Mouse (Mus musculus): ENCODE data around the gene Gm21954. TPM values are rescaled to one million over a fixed set of nuclear protein-coding genes. Genes with fewer than 3 reads are reported as not detected.

Gm21954 gene
- polyA plus RNA-seq, 1 experiment from 2014 or later: not detected

GRCm38 (mm10) chr3:55494348-55494747 lies 22.3 kb upstream of the Gm21954 start:
- H3K4me2 ChIP-seq: no peak overlapping the region
- H3K4me1 ChIP-seq: peaks cover 12% of the 10 kb centered on the region; the same call in 1 of the 2 replicates
- WGBS: 55% methylated on average over 4 of the region's 4 CpGs
- H3K9ac ChIP-seq (replicated peaks): no peak overlapping the region
- no peaks in the 10 kb centered on the region for H3K9me3 ChIP-seq (replicated peaks)
- no peaks in the 10 kb centered on the region for H3K27me3 ChIP-seq (replicated peaks)
- H3K4me3 ChIP-seq (replicated peaks): no peak overlapping the region
- peaks cover 18% of the 10 kb centered on the region for H3K36me3 ChIP-seq
- no peak for ATAC-seq (ENCODE audit: low FRiP score)
- no peak overlapping the region for H3K27ac ChIP-seq (replicated peaks)

GRCm38 (mm10) chr3:55492021-55492420 lies 20.0 kb upstream of the Gm21954 start:
- Histone ChIP-seq H3K9me3 (replicated peaks) (no peaks in the 10 kb centered on the region), H3K9ac (replicated peaks) (no peak overlapping the region), H3K36me3 (peaks cover 26% of the 10 kb centered on the region), H3K4me3 (replicated peaks) (no peak overlapping the region), H3K27me3 (replicated peaks) (no peaks in the 10 kb centered on the region), H3K4me2 (no peak overlapping the region), H3K4me1 (peaks cover 12% of the 10 kb centered on the region; the same call in 1 of the 2 replicates), H3K27ac (replicated peaks) (no peak overlapping the region)
- ATAC-seq (ENCODE audit: low FRiP score): no peak
- WGBS: 19% methylated on average over 6 of the region's 6 CpGs

- peaks cover 35% of the 10 kb centered on the region for H3K36me3 ChIP-seq
- no peaks in the 10 kb centered on the region for H3K9me3 ChIP-seq (replicated peaks)
- H3K27ac ChIP-seq (replicated peaks): no peak overlapping the region
- WGBS: 75% methylated on average over 12 of the region's 12 CpGs
- no peaks in the 10 kb centered on the region for H3K27me3 ChIP-seq (replicated peaks)
- 0 out of 2 replicates have a peak, but pooled peaks cover 4% of the 10 kb centered on the region for H3K4me1 ChIP-seq
- no peak overlapping the region for H3K4me2 ChIP-seq
- ATAC-seq (ENCODE audit: low FRiP score): no peak
- H3K9ac ChIP-seq (replicated peaks): no peak overlapping the region
- H3K4me3 ChIP-seq (replicated peaks): no peak overlapping the region
Measured at GRCm38 (mm10) chr3:55489231-55489990, 17.4 kb upstream of the Gm21954 start.

GRCm38 (mm10) chr3:55483328-55483727 lies 11.3 kb upstream of the Gm21954 start:
- Histone ChIP-seq H3K4me3 (replicated peaks) (no peak overlapping the region), H3K9me3 (replicated peaks) (no peaks in the 10 kb centered on the region), H3K4me2 (no peak overlapping the region), H3K4me1 (0 out of 2 replicates have a peak, but pooled peaks cover 3% of the 10 kb centered on the region), H3K9ac (replicated peaks) (no peak overlapping the region), H3K36me3 (peaks cover 33% of the 10 kb centered on the region), H3K27ac (replicated peaks) (no peak overlapping the region), H3K27me3 (replicated peaks) (no peaks in the 10 kb centered on the region)
- ATAC-seq (ENCODE audit: low FRiP score): no peak
- 57% methylated on average over 4 of the region's 4 CpGs for WGBS

- Histone ChIP-seq H3K9ac (replicated peaks) (no peak overlapping the region), H3K9me3 (replicated peaks) (no peaks in the 10 kb centered on the region), H3K27me3 (replicated peaks) (no peaks in the 10 kb centered on the region), H3K4me3 (replicated peaks) (no peak overlapping the region), H3K27ac (replicated peaks) (0 out of 2 replicates have a peak overlapping the region, but pooled peaks have one; percentile 1), H3K4me2 (no peak overlapping the region), H3K36me3 (peaks cover 20% of the 10 kb centered on the region), H3K4me1 (0 out of 2 replicates have a peak, but pooled peaks cover 3% of the 10 kb centered on the region)
- 58% methylated on average over 1 of the region's 1 CpGs for WGBS
- no peak for ATAC-seq (ENCODE audit: low FRiP score)
Measured at GRCm38 (mm10) chr3:55481140-55481539, 9.1 kb upstream of the Gm21954 start.

- 0 out of 2 replicates have a peak, but pooled peaks cover 3% of the 10 kb centered on the region for H3K4me1 ChIP-seq
- H3K27ac ChIP-seq (replicated peaks): no peak overlapping the region
- H3K27me3 ChIP-seq (replicated peaks): no peaks in the 10 kb centered on the region
- no peak overlapping the region for H3K4me2 ChIP-seq
- 69% methylated on average over 4 of the region's 4 CpGs for WGBS
- H3K9me3 ChIP-seq (replicated peaks): no peaks in the 10 kb centered on the region
- peaks cover 20% of the 10 kb centered on the region for H3K36me3 ChIP-seq
- no peak overlapping the region for H3K4me3 ChIP-seq (replicated peaks)
- H3K9ac ChIP-seq (replicated peaks): no peak overlapping the region
- ATAC-seq (ENCODE audit: low FRiP score): 0 out of 2 replicates have a peak, but pooled peaks have one; percentile 46
Measured at GRCm38 (mm10) chr3:55479306-55479705, 7.3 kb upstream of the Gm21954 start.

- no peak overlapping the region for H3K4me3 ChIP-seq (replicated peaks)
- no peaks in the 10 kb centered on the region for H3K27me3 ChIP-seq (replicated peaks)
- H3K4me1 ChIP-seq: 0 out of 2 replicates have a peak, but pooled peaks cover 3% of the 10 kb centered on the region
- H3K9ac ChIP-seq (replicated peaks): no peak overlapping the region
- 93% methylated on average over 7 of the region's 7 CpGs for WGBS
- H3K4me2 ChIP-seq: no peak overlapping the region
- no peaks in the 10 kb centered on the region for H3K9me3 ChIP-seq (replicated peaks)
- no peak for ATAC-seq (ENCODE audit: low FRiP score)
- H3K36me3 ChIP-seq: peaks cover 11% of the 10 kb centered on the region; the same call in 1 of the 2 replicates
- no peak overlapping the region for H3K27ac ChIP-seq (replicated peaks)
Measured at GRCm38 (mm10) chr3:55476694-55477093, 4.7 kb upstream of the Gm21954 start.

GRCm38 (mm10) chr3:55473146-55473545 lies 1.1 kb upstream of the Gm21954 start:
- no peak overlapping the region for H3K4me2 ChIP-seq
- H3K4me1 ChIP-seq: no peaks in the 10 kb centered on the region
- WGBS: 81% methylated on average over 6 of the region's 6 CpGs
- no peaks in the 10 kb centered on the region for H3K27me3 ChIP-seq (replicated peaks)
- H3K4me3 ChIP-seq (replicated peaks): no peak overlapping the region
- no peaks in the 10 kb centered on the region for H3K9me3 ChIP-seq (replicated peaks)
- no peaks in the 10 kb centered on the region for H3K36me3 ChIP-seq
- H3K27ac ChIP-seq (replicated peaks): no peak overlapping the region
- no peak overlapping the region for H3K9ac ChIP-seq (replicated peaks)
- no peak for ATAC-seq (ENCODE audit: low FRiP score)

- Histone ChIP-seq H3K36me3 (no peaks in the 10 kb centered on the region), H3K4me2 (peak overlapping the region; percentile 17; the same call in 1 of the 2 replicates), H3K9ac (replicated peaks) (no peak overlapping the region), H3K27me3 (replicated peaks) (no peaks in the 10 kb centered on the region), H3K27ac (replicated peaks) (no peak overlapping the region), H3K9me3 (replicated peaks) (no peaks in the 10 kb centered on the region), H3K4me1 (peaks cover 14% of the 10 kb centered on the region), H3K4me3 (replicated peaks) (no peak overlapping the region)
- WGBS: 59% methylated on average over 9 of the region's 9 CpGs
- ATAC-seq (ENCODE audit: low FRiP score): no peak
Measured at GRCm38 (mm10) chr3:55466348-55466747, 5.7 kb downstream of the Gm21954 start.

- no peak overlapping the region for H3K4me3 ChIP-seq (replicated peaks)
- no peak overlapping the region for H3K9ac ChIP-seq (replicated peaks)
- WGBS: 71% methylated on average over 8 of the region's 8 CpGs
- no peaks in the 10 kb centered on the region for H3K9me3 ChIP-seq (replicated peaks)
- H3K27me3 ChIP-seq (replicated peaks): no peaks in the 10 kb centered on the region
- H3K4me1 ChIP-seq: peaks cover 19% of the 10 kb centered on the region
- H3K36me3 ChIP-seq: no peaks in the 10 kb centered on the region
- no peak for ATAC-seq (ENCODE audit: low FRiP score)
- H3K4me2 ChIP-seq: peak overlapping the region; percentile 17; the same call in 1 of the 2 replicates
- no peak overlapping the region for H3K27ac ChIP-seq (replicated peaks)
Measured at GRCm38 (mm10) chr3:55465785-55466184, 6.2 kb downstream of the Gm21954 start.

GRCm38 (mm10) chr3:55464226-55464625 lies 7.8 kb downstream of the Gm21954 start:
- H3K4me1 ChIP-seq: peaks cover 19% of the 10 kb centered on the region
- H3K4me2 ChIP-seq: peak overlapping the region; percentile 30
- no peaks in the 10 kb centered on the region for H3K36me3 ChIP-seq
- no peak overlapping the region for H3K9ac ChIP-seq (replicated peaks)
- H3K27ac ChIP-seq (replicated peaks): peak overlapping the region; percentile 9; the same call in 1 of the 2 replicates
- WGBS: 66% methylated on average over 3 of the region's 3 CpGs
- no peaks in the 10 kb centered on the region for H3K27me3 ChIP-seq (replicated peaks)
- H3K4me3 ChIP-seq (replicated peaks): no peak overlapping the region
- no peaks in the 10 kb centered on the region for H3K9me3 ChIP-seq (replicated peaks)
- no peak for ATAC-seq (ENCODE audit: low FRiP score)

All from neural tube, embryonic 15.5 days (tissue).